Mouse (Mus musculus) frontal cortex, adult (tissue): ENCODE measurements around the gene Sept7.
"Not testable (repeated sequence)": the region's sequence is repeated elsewhere in the genome, so short reads cannot be mapped to it uniquely, and the experiment has no call there.

Experiments
- ATAC-seq: cut with Nextera tagmentation; 2 replicates; pipeline ENCODE4 v1.9.2; 2017; ENCODE audit warnings: mild to moderate bottlenecking, moderate library complexity, mixed read lengths; ENCODE audit not compliant: low TSS enrichment

Sept7 gene

GRCm38 (mm10) chr9:25253478-25253824 lies 1.2 kb downstream of the Sept7 start:
- ATAC-seq = no peak

- ATAC-seq = no peak
Measured at GRCm38 (mm10) chr9:25260411-25260810, 8.2 kb downstream of the Sept7 start.

GRCm38 (mm10) chr9:25260979-25261378 lies 8.7 kb downstream of the Sept7 start:
- ATAC-seq = no peak

GRCm38 (mm10) chr9:25262087-25262486 lies 9.8 kb downstream of the Sept7 start:
- no peak for ATAC-seq

GRCm38 (mm10) chr9:25265795-25266194 lies 13.6 kb downstream of the Sept7 start:
- no peak for ATAC-seq

- ATAC-seq = no peak
Measured at GRCm38 (mm10) chr9:25267133-25267532, 14.9 kb downstream of the Sept7 start.

GRCm38 (mm10) chr9:25267574-25267973 lies 15.3 kb downstream of the Sept7 start:
- no peak for ATAC-seq

GRCm38 (mm10) chr9:25271902-25272301 lies 19.7 kb downstream of the Sept7 start:
- no peak for ATAC-seq

GRCm38 (mm10) chr9:25289796-25290195 lies 37.6 kb downstream of the Sept7 start:
- no peak for ATAC-seq

- ATAC-seq = peak; percentile 27
Measured at GRCm38 (mm10) chr9:25309505-25310182, 57.4 kb downstream of the Sept7 start.

- no peak for ATAC-seq
Measured at GRCm38 (mm10) chr9:25314304-25314703, 62.1 kb downstream of the Sept7 start.

- ATAC-seq = peak; percentile 93
Measured at GRCm38 (mm10) chr9:25317827-25318505, 65.7 kb downstream of the Sept7 start.

- ATAC-seq = not testable (repeated sequence)
Measured at GRCm38 (mm10) chr9:25319676-25320075, 67.4 kb downstream of the Sept7 start.

GRCm38 (mm10) chr9:25327727-25328370 lies 75.6 kb downstream of the Sept7 start:
- no peak for ATAC-seq

- ATAC-seq = peak; percentile 52; the same call in 1 of the 2 replicates
Measured at GRCm38 (mm10) chr9:25328946-25329723, 76.9 kb downstream of the Sept7 start.

- peak; percentile 69 for ATAC-seq
Measured at GRCm38 (mm10) chr9:25337436-25338198, 85.4 kb downstream of the Sept7 start.

GRCm38 (mm10) chr9:25340412-25340811 lies 88.2 kb downstream of the Sept7 start:
- no peak for ATAC-seq

- peak; percentile 41; the same call in 1 of the 2 replicates for ATAC-seq
Measured at GRCm38 (mm10) chr9:25353775-25354174, 101.5 kb downstream of the Sept7 start.

- ATAC-seq = peak; percentile 72
Measured at GRCm38 (mm10) chr9:25355806-25356205, 103.6 kb downstream of the Sept7 start.

- no peak for ATAC-seq
Measured at GRCm38 (mm10) chr9:25357589-25357988, 105.3 kb downstream of the Sept7 start.

GRCm38 (mm10) chr9:25358018-25358417 lies 105.8 kb downstream of the Sept7 start:
- ATAC-seq = no peak
